15 mouse cellular contexts compared by ENCODE assay signal in the genomic region with DNA sequence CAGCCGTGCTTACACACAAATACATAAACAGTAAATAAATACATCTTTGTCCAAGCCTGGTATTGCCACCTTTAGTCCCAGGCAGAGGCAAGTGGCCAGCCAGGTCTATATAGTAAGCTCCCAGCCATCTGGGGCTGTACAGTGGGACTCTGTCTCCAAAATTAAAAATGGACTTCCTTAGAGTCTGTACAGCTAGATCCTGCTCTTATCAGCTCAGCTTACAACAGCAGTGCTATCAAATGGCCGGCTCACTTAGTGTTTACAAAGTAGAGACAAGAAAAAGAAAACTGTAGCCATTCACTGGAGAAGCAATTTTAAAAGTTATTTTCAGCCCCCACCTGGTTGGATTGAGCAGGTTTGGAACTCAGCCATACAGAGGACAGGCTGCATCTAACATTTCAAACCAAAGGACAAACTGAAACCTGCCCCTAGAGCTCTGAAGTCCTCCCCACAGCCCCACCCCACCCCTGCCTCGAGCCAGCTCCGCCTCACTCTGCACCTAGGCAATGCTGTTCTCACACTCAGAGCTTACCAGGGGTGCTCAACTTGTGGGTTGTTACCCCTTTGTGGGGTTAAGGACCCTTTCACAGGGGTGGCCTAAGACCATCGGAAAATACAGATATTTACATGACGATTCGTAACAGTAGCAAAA. TPM values are rescaled to one million over a fixed set of nuclear protein-coding genes. Genes with fewer than 3 reads are reported as not detected.
A peak's percentile ranks its signal among the peaks of the same experiment; 100 is the strongest.
DNase-seq lines count a peak whose midpoint lies in the region; ATAC-seq and TF ChIP-seq lines count a peak whose summit lies in the region.
"Had no signal": no experiment of that assay in that cellular context is flagged by ENCODE, and none has a peak within 500 bp of the region (broad histone marks: within the 10 kb centered on the region; RNA-seq: fewer than 3 reads in every experiment).

No protein-coding gene starts in this region.

- intact Hi-C loops in heart, adult 2 months (cut with DNase I) = no loop called here

- no peaks in the 10 kb centered on the region for H3K36me3 ChIP-seq in heart, embryonic 15.5 days
- H3K36me3 ChIP-seq in heart, adult 2 months (ENCODE audit: control insufficient read depth, insufficient read depth, low read length) = no peaks in the 10 kb centered on the region
- H3K36me3 ChIP-seq in liver, embryonic 11.5 days (ENCODE audit: control insufficient read depth, insufficient read depth, low read length) = no peaks in the 10 kb centered on the region
- no peaks in the 10 kb centered on the region for H3K36me3 ChIP-seq in stomach, embryonic 15.5 days
- no peaks in the 10 kb centered on the region for H3K36me3 ChIP-seq in neural tube, embryonic 15.5 days
- H3K36me3 ChIP-seq: embryonic facial prominence, embryonic 15.5 days; limb, embryonic 10.5 days had no signal

- H3K27ac ChIP-seq in heart, embryonic 15.5 days = peak overlapping the region; percentile 24
- no peak overlapping the region for H3K27ac ChIP-seq in heart, adult 2 months
- peak overlapping the region; percentile 63 for H3K27ac ChIP-seq in liver, embryonic 11.5 days (ENCODE audit: low read depth, low read length)
- peak overlapping the region; percentile 91 for H3K27ac ChIP-seq in stomach, embryonic 15.5 days
- no peak overlapping the region for H3K27ac ChIP-seq in neural tube, embryonic 15.5 days (replicated peaks)
- H3K27ac ChIP-seq: embryonic facial prominence, embryonic 15.5 days; layer of hippocampus, adult 2 months; limb, embryonic 10.5 days had no signal

- no peak for TF ChIP-seq EP300 in heart, adult 2 months (IDR thresholded peaks at IDR 0.05; ENCODE audit: insufficient read depth, low read depth, low read length)

- no peak for TF ChIP-seq POLR2A in heart, adult 2 months (IDR thresholded peaks at IDR 0.05; ENCODE audit: insufficient read depth, low read depth, low read length)
- no peak for TF ChIP-seq POLR2A in lung, adult 2 months (IDR thresholded peaks at IDR 0.05; ENCODE audit: borderline replicate concordance, extremely low read depth, low read depth, low read length)

- no peaks in the 10 kb centered on the region for H3K79me2 ChIP-seq in heart, adult 2 months (replicated peaks; ENCODE audit: control insufficient read depth, insufficient read depth, low read length)

- TF ChIP-seq CTCF in heart, adult 2 months (IDR thresholded peaks at IDR 0.05) = no peak
- no peak for TF ChIP-seq CTCF in lung, adult 2 months (IDR thresholded peaks at IDR 0.05; ENCODE audit: insufficient read depth, low read length)

- no peak overlapping the region for H3K4me3 ChIP-seq in heart, embryonic 15.5 days
- H3K4me3 ChIP-seq in heart, adult 2 months = no peak overlapping the region
- H3K4me3 ChIP-seq in liver, embryonic 11.5 days (ENCODE audit: low read depth, low read length) = peak overlapping the region; percentile 11; the same call in 1 of the 2 replicates
- H3K4me3 ChIP-seq in stomach, embryonic 15.5 days (replicated peaks) = peak overlapping the region; percentile 14; the same call in 1 of the 2 replicates
- H3K4me3 ChIP-seq in neural tube, embryonic 15.5 days (replicated peaks) = no peak overlapping the region
- H3K4me3 ChIP-seq in lung, adult 2 months (replicated peaks; ENCODE audit: extremely low read depth, low read depth, low read length) = no peak overlapping the region
- H3K4me3 ChIP-seq: embryonic facial prominence, embryonic 15.5 days; layer of hippocampus, adult 2 months; limb, embryonic 10.5 days had no signal

- WGBS in heart, embryonic 15.5 days = 47% methylated on average over 7 of the region's 7 CpGs
- 44% methylated on average over 7 of the region's 7 CpGs for WGBS in heart, adult 2 months
- 47% methylated on average over 7 of the region's 7 CpGs for WGBS in liver, embryonic 11.5 days
- 33% methylated on average over 7 of the region's 7 CpGs for WGBS in stomach, embryonic 15.5 days
- 63% methylated on average over 7 of the region's 7 CpGs for WGBS in neural tube, embryonic 15.5 days
- WGBS in lung, adult 2 months = 47% methylated on average over 7 of the region's 7 CpGs

- no peak for DNase-seq in heart, adult 2 months
- DNase-seq in kidney, adult 18-20 months = peak; percentile 49
- no peak for DNase-seq in liver, embryonic 11.5 days (ENCODE audit: low spot score)
- DNase-seq in lung, postnatal 10 days = no peak
- DNase-seq in lung, adult 2 months = no peak
- DNase-seq: cerebellum, postnatal 10 days; forebrain, postnatal 0 days; lung, postnatal 4 days; thymus, postnatal 4 days had no signal

- H3K4me1 ChIP-seq in heart, embryonic 15.5 days (replicated peaks) = peaks cover 21% of the 10 kb centered on the region
- H3K4me1 ChIP-seq in heart, adult 2 months (ENCODE audit: control insufficient read depth, insufficient read depth, low read length) = no peaks in the 10 kb centered on the region; the same call in 1 of the 2 replicates
- H3K4me1 ChIP-seq in liver, embryonic 11.5 days (replicated peaks; ENCODE audit: control insufficient read depth, insufficient read depth, low read length) = peaks cover 18% of the 10 kb centered on the region
- peaks cover 6% of the 10 kb centered on the region; the same call in 1 of the 2 replicates for H3K4me1 ChIP-seq in stomach, embryonic 15.5 days
- peaks cover 15% of the 10 kb centered on the region; the same call in 1 of the 2 replicates for H3K4me1 ChIP-seq in neural tube, embryonic 15.5 days
- H3K4me1 ChIP-seq in lung, adult 2 months (ENCODE audit: control insufficient read depth, insufficient read depth, low read length) = no peaks in the 10 kb centered on the region

- no peak for ATAC-seq in heart, embryonic 15.5 days (replicated peaks; ENCODE audit: insufficient number of reproducible peaks, insufficient read depth, low FRiP score, low read depth)
- peak; percentile 83 for ATAC-seq in liver, embryonic 11.5 days (replicated peaks; ENCODE audit: low FRiP score)
- peak; percentile 74 for ATAC-seq in stomach, embryonic 15.5 days (ENCODE audit: insufficient read depth, low FRiP score, low read depth)
- no peak for ATAC-seq in neural tube, embryonic 15.5 days (ENCODE audit: low FRiP score)
- ATAC-seq: forebrain, postnatal 0 days had no signal

- peak overlapping the region; percentile 14; the same call in 1 of the 2 replicates for H3K4me2 ChIP-seq in heart, embryonic 15.5 days
- peak overlapping the region; percentile 47 for H3K4me2 ChIP-seq in liver, embryonic 11.5 days
- H3K4me2 ChIP-seq in stomach, embryonic 15.5 days = peak overlapping the region; percentile 45
- H3K4me2 ChIP-seq in neural tube, embryonic 15.5 days = no peak overlapping the region
- H3K4me2 ChIP-seq: embryonic facial prominence, embryonic 15.5 days had no signal

- peaks cover 29% of the 10 kb centered on the region for H3K27me3 ChIP-seq in heart, embryonic 15.5 days
- H3K27me3 ChIP-seq in heart, adult 2 months (ENCODE audit: control insufficient read depth, insufficient read depth, low read length) = no peaks in the 10 kb centered on the region; the same call in none of the 2 replicates
- peaks cover 2% of the 10 kb centered on the region; the same call in 1 of the 2 replicates for H3K27me3 ChIP-seq in liver, embryonic 11.5 days (replicated peaks; ENCODE audit: control insufficient read depth, insufficient read depth, low read length)
- no peaks in the 10 kb centered on the region for H3K27me3 ChIP-seq in stomach, embryonic 15.5 days (replicated peaks)
- H3K27me3 ChIP-seq in neural tube, embryonic 15.5 days (replicated peaks) = peaks cover 5% of the 10 kb centered on the region; the same call in 1 of the 2 replicates

- no peaks in the 10 kb centered on the region for H3K9me3 ChIP-seq in heart, embryonic 15.5 days (replicated peaks)
- no peaks in the 10 kb centered on the region for H3K9me3 ChIP-seq in liver, embryonic 11.5 days (ENCODE audit: control insufficient read depth, low read length)
- H3K9me3 ChIP-seq in stomach, embryonic 15.5 days = no peaks in the 10 kb centered on the region
- no peaks in the 10 kb centered on the region for H3K9me3 ChIP-seq in neural tube, embryonic 15.5 days (replicated peaks)
- H3K9me3 ChIP-seq: embryonic facial prominence, embryonic 15.5 days; limb, embryonic 10.5 days had no signal

- 0 out of 2 replicates have a peak overlapping the region, but pooled peaks have one; percentile 29 for H3K9ac ChIP-seq in heart, embryonic 15.5 days
- no peak overlapping the region for H3K9ac ChIP-seq in heart, adult 2 months (ENCODE audit: low read depth, low read length)
- peak overlapping the region; percentile 28; the same call in 1 of the 2 replicates for H3K9ac ChIP-seq in liver, embryonic 11.5 days (ENCODE audit: low read depth, low read length)
- no peak overlapping the region for H3K9ac ChIP-seq in stomach, embryonic 15.5 days
- H3K9ac ChIP-seq in neural tube, embryonic 15.5 days (replicated peaks) = no peak overlapping the region
- H3K9ac ChIP-seq: embryonic facial prominence, embryonic 15.5 days; forebrain, postnatal 0 days had no signal

RNA-seq across cellular contexts. Expression of a gene that starts 6.5 kb away (rescaled TPM):
- 0.15 and 0.39 TPM in 2 replicates for polyA plus RNA-seq in heart, embryonic 15.5 days (2015; fragmentation: Nextera tagmentation; extraction: Ambion mirVana)
- not detected for total RNA-seq in heart, adult 2 months (2021)
- polyA plus RNA-seq in heart, adult 2 months (2012; rRNA removed) = not detected in 2 replicates
- 2.7 and 4.1 TPM in 2 replicates for polyA plus RNA-seq in liver, embryonic 11.5 days (2014; fragmentation: Nextera tagmentation; extraction: Ambion mirVana)
- 11.2 and 16.2 TPM in 2 replicates for polyA plus RNA-seq in stomach, embryonic 15.5 days (2015; fragmentation: Nextera tagmentation; extraction: Ambion mirVana)
- polyA plus RNA-seq in neural tube, embryonic 15.5 days (2015; fragmentation: Nextera tagmentation; extraction: Ambion mirVana) = 0.05 and 1.6 TPM in 2 replicates
- polyA plus RNA-seq in lung, adult 2 months (2012; rRNA removed) = 0.08 TPM in 1 of 2 replicates, not detected in the other
- total RNA-seq: forebrain, postnatal 0 days; layer of hippocampus, adult 2 months had no signal
- polyA plus RNA-seq: forebrain, postnatal 0 days had no signal

RNA-seq across cellular contexts. Expression of a gene that starts 22.5 kb away (rescaled TPM):
- 36.0 and 40.0 TPM in 2 replicates for polyA plus RNA-seq in heart, embryonic 15.5 days (2015; fragmentation: Nextera tagmentation; extraction: Ambion mirVana)
- 10 to 100 TPM; 25.3 to 31.7 TPM for total RNA-seq in heart, adult 2 months (2021)
- polyA plus RNA-seq in heart, adult 2 months (2012; rRNA removed) = 10.2 and 12.5 TPM in 2 replicates
- polyA plus RNA-seq in liver, embryonic 11.5 days (2014; fragmentation: Nextera tagmentation; extraction: Ambion mirVana) = 37.1 and 40.3 TPM in 2 replicates
- 52.4 and 57.4 TPM in 2 replicates for polyA plus RNA-seq in stomach, embryonic 15.5 days (2015; fragmentation: Nextera tagmentation; extraction: Ambion mirVana)
- 138 and 147 TPM in 2 replicates for polyA plus RNA-seq in neural tube, embryonic 15.5 days (2015; fragmentation: Nextera tagmentation; extraction: Ambion mirVana)
- 15.9 and 16.6 TPM in 2 replicates for polyA plus RNA-seq in lung, adult 2 months (2012; rRNA removed)

RNA-seq across cellular contexts. Expression of a gene that starts 41.4 kb away (rescaled TPM):
- polyA plus RNA-seq in heart, embryonic 15.5 days (2015; fragmentation: Nextera tagmentation; extraction: Ambion mirVana) = 0.63 and 0.91 TPM in 2 replicates
- 1 to 10 TPM in 1 of 2 experiments, under 1 TPM in 1; 0.91 to 1.0 TPM for total RNA-seq in heart, adult 2 months (2021)
- 1.5 and 2.0 TPM in 2 replicates for polyA plus RNA-seq in heart, adult 2 months (2012; rRNA removed)
- 0.36 and 0.55 TPM in 2 replicates for polyA plus RNA-seq in liver, embryonic 11.5 days (2014; fragmentation: Nextera tagmentation; extraction: Ambion mirVana)
- 0.90 and 1.2 TPM in 2 replicates for polyA plus RNA-seq in stomach, embryonic 15.5 days (2015; fragmentation: Nextera tagmentation; extraction: Ambion mirVana)
- 0.79 and 1.2 TPM in 2 replicates for polyA plus RNA-seq in neural tube, embryonic 15.5 days (2015; fragmentation: Nextera tagmentation; extraction: Ambion mirVana)
- 2.3 and 2.7 TPM in 2 replicates for polyA plus RNA-seq in lung, adult 2 months (2012; rRNA removed)
- total RNA-seq: layer of hippocampus, adult 2 months had no signal

RNA-seq across cellular contexts. Expression of a gene that starts 46.5 kb away (rescaled TPM):
- polyA plus RNA-seq in heart, embryonic 15.5 days (2015; fragmentation: Nextera tagmentation; extraction: Ambion mirVana) = 17.8 and 22.4 TPM in 2 replicates
- total RNA-seq in heart, adult 2 months (2021) = 10 to 100 TPM; 32.0 to 32.2 TPM
- polyA plus RNA-seq in heart, adult 2 months (2012; rRNA removed) = 40.8 and 47.9 TPM in 2 replicates
- polyA plus RNA-seq in liver, embryonic 11.5 days (2014; fragmentation: Nextera tagmentation; extraction: Ambion mirVana) = 14.8 and 17.6 TPM in 2 replicates
- polyA plus RNA-seq in stomach, embryonic 15.5 days (2015; fragmentation: Nextera tagmentation; extraction: Ambion mirVana) = 31.5 and 34.2 TPM in 2 replicates
- polyA plus RNA-seq in neural tube, embryonic 15.5 days (2015; fragmentation: Nextera tagmentation; extraction: Ambion mirVana) = 18.2 and 30.9 TPM in 2 replicates
- 85.1 and 107 TPM in 2 replicates for polyA plus RNA-seq in lung, adult 2 months (2012; rRNA removed)

Comparison
In these comparisons a context has a peak if more than half of its experiments do, and no peak if none do; other contexts are left out.
1. H3K27ac ChIP-seq: peak in heart, embryonic 15.5 days (single experiment), liver, embryonic 11.5 days (single experiment) and stomach, embryonic 15.5 days (single experiment); none in heart, adult 2 months (single experiment) and neural tube, embryonic 15.5 days (single experiment).
2. H3K9ac ChIP-seq: peak in heart, embryonic 15.5 days (single experiment) and liver, embryonic 11.5 days (single experiment); none in heart, adult 2 months (single experiment), stomach, embryonic 15.5 days (single experiment) and neural tube, embryonic 15.5 days (single experiment).
3. ATAC-seq: peak in liver, embryonic 11.5 days (single experiment) and stomach, embryonic 15.5 days (single experiment); none in heart, embryonic 15.5 days (single experiment) and neural tube, embryonic 15.5 days (single experiment).
4. H3K4me3 ChIP-seq: peak in liver, embryonic 11.5 days (single experiment) and stomach, embryonic 15.5 days (single experiment); none in heart, embryonic 15.5 days (single experiment), heart, adult 2 months (single experiment), neural tube, embryonic 15.5 days (single experiment) and lung, adult 2 months (single experiment).